Mouse (Mus musculus) common myeloid progenitor, adult 5-6 weeks (primary cell): ENCODE measurements around the gene Slc9b2. TPM values are rescaled to one million over a fixed set of nuclear protein-coding genes. Genes with fewer than 3 reads are reported as not detected.
A peak's percentile ranks its signal among the peaks of the same experiment; 100 is the strongest.

Experiments
- ATAC-seq: replicated peaks from 2 replicates; pipeline ENCODE4 v1.8.0; 2016; ENCODE audit warnings: low read depth, mild to moderate bottlenecking, moderate TSS enrichment, inconsistent platforms; ENCODE audit not compliant: poor library complexity, severe bottlenecking
- total RNA-seq: library from RNA; stranded (forward); fragments of 200-1000, 187-1606 nt; gene quantifications from 2 replicates; pipeline ENCODE4 v1.2.3, GENCODE M21; 2017

The Slc9b2 gene
- total RNA-seq, 1 experiment from 2014 or later, result 0.41 TPM

DNA sequence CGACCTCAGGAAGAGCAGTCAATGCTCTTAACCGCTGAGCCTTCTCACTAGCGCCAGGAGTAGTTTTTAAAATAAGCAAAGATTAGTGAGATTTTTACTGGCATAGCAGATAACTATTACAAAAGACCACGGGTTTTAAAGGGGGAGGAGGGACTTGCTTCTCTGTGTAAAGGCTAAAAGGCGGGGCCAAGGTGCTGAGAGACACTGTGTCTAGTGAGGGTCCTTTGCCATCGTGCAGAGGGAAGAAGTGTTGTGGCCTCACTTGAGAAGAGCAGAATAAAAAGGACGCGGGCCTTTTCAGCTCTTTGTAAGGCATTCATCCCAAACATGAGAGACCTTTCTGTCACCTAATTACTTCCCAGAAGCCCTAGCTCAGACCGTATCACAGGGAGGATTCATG, 2.9 kb upstream of the Slc9b2 start:
- no peak for ATAC-seq

DNA sequence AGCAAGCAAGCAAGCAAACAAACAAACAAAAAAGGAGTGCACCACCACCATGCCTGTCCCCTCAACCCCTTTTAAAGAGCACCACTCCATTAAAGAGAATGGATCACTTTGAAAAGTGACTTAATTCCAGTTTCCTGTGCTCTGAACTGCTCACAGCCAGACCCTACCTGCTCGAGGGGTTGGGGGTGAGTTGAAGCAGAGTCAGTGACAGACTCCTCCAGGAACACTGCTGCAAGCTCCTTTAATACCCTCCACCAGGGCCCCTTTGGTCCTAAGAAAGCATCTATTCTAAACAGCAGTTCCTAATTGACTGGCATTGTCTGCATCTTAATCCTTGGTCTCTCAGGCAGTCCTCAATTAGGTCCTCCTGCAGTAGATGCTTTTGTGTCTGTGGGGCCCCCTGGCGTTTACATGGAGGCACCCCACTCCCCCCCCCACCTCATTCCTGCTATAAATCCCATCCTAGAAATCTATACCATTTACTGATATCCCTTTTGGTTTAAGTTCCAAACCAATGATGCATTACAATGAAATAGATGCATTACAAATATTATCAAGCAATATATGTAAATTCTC, 5.5 kb downstream of the Slc9b2 start:
- ATAC-seq, result no peak

DNA sequence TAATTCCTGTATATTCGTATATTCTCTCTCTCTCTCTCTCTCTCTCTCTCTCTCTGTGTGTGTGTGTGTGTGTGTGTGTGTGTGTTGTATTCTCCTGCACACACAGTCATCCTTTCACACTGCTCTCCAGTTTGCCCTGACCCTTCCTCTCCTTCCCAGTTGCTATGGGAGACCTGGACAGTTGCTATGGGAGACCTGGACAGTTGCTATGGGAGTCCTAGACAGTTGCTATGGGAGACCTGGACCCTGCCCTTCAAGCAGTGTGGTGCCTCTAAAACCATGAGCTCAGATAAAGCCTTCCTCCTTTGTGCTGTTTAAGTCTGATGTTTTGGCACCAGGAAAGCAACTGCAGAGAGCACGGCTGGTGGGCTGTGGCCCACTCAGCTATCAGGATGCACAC, 6.2 kb downstream of the Slc9b2 start:
- no peak for ATAC-seq

DNA sequence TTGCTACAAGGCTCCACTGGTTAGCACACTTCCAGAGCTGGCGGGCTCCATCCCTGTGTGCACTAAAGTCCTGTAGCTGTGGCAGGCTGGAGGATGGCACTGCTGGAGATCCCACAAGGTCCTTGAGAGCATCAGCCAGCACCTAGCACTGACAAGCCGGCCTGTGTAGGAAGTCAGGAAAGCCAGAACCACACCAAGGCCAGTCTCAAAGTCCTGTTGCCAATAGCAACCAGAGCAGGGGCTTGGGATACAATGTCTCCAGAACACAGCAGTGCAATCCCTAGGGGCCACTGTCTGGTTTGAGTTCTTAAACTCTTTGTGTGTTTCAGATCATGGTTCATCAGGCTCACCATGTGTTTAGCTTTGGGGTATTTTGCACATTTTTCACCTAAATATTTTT, 7.3 kb downstream of the Slc9b2 start:
- ATAC-seq, result no peak

DNA sequence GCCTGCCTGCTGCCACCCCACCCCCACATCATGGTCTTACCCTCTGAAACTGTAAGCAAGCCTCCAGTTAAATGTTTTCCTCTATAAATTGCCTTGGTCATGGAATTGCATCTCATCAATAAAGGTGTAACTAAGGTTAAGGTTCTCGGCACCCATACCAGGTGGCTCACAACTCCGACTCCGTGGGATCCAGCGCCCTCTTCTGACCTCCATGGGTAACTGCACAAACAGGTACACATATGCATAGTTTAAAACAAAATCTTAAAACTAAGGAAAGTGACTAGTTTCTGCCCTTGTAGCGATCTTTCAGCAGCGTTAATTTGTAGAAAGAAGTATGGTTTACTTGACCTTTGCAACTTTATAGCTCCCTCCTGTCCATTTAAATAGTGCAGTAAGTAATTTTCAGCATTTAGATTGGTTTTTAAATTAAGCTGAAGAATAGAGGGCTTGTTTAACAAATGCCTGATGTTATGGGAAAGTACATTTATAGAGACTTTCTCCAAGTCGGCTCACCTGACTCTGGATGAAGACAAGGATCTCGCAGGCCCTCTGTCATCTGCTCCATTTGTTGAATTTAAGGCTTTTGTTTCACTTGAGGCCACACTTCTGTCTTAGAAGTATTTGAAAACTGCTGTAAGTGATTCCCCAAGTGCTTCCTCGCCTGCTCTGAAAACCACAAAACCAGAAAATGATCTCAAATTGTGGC, 8.4 kb downstream of the Slc9b2 start:
- no peak for ATAC-seq

DNA sequence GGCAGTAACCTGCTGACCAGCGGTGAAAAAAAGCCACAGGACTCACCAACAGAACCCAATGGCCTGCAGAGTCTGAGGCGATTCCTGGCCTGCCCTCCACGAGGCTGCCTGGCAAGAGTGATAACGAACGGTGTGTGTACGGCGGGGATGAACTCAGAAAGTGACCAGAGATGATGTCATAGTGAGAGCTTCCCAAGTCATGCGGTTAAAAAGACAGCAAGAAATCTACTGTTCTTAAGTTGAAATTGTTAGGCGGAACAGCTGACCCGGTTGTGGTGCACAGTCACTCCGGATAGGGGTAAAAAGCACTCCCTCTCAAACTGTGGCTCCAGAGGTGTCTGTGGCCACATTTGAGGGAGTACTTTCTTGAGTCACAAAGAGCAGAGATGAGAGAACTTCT, 10.8 kb downstream of the Slc9b2 start:
- no peak for ATAC-seq

DNA sequence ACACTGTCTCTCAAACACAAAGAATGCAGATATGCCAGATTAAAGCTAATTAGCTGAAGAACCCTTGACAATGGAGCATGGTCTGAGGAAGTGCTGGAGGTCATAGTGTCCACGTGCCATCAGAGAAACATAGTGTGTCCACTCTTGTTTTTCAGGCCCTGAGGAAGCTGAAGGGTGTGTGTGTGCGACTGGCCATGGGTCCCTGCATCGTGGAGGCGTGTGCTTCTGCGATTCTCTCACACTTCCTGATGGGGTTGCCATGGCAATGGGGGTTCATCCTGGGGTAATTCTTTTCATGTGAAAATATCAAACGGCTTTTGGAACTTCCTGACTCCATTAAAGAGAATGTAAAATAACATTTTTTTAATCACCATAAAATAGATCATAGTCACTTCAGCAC, 16.9 kb downstream of the Slc9b2 start:
- no peak for ATAC-seq

DNA sequence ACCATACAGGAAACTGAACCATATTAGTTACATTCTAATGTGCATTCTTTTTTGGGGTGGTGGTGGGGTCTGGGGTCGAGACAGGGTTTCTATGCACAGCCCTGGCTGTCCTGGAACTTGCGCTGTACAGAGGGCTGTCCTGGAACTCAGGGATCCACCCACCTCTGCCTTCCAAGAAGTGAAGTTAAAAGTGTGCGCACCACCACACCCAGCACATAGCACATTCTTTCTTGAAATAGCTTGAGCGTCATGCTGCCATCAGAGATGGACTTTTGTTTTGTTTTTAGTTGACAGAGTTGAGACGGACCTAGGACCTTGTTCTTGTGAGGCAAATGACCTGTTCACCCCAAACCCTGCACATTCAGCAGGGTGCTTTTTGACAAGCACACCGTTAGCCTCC, 19.7 kb downstream of the Slc9b2 start:
- ATAC-seq, result no peak

DNA sequence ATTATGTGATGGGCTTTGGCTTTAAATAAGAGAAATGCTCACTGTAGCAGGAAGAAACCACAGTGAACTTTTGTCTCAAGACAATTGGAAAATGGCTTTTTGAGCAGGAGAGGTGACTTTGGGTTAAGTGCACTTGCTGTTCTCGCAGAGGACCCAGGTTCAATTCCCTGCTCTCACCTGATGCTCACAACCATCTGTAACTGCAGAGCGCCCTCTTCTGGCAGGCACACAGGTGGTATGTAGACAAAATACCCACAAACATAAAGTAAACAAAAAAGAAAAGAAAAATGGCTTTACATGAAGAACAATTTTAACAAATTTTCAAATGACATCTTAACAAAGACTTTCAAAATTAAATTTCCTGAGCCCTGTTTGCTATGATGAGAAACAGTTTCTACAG, 20.1 kb downstream of the Slc9b2 start:
- 0 out of 2 replicates have a peak, but pooled peaks have one; percentile 25 for ATAC-seq

DNA sequence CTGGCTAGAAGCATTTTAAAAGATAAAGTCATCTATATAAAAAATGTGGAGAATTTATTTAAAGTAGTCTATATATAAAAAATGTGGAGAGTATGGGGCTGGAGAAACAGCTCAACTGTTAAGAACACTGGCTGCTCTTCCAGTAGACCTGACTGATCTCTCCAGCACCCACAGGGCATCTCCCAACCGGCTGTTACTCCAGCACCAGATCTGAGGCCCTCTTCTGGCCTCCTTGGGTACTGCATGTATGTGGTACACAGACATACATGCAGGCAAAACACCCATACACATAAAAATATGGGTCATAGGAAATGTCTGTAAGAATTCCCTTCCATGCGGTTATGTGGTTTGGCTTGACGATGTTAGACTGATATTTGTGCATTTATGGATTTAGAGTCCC, 21.1 kb downstream of the Slc9b2 start:
- ATAC-seq, result peak; percentile 94

DNA sequence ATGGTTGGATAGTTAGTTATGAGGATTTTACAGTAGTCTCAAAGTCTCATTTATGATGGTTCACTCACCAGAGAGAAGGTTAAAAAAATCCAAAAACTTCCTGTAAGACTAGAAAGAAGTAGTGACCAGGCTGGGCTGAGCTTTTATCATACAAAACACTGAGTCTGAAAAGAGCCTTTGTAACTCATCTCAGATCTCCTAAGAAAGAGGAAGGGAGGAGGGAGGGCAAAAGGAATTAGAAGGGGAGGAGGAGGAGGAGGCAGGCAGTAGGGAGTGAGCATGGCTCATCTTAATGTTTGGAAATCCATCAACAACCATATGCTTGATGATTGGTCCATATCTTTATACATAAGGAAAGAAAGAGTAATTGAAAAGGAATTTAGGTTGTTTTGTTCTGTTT, 25.2 kb downstream of the Slc9b2 start:
- ATAC-seq, result no peak

DNA sequence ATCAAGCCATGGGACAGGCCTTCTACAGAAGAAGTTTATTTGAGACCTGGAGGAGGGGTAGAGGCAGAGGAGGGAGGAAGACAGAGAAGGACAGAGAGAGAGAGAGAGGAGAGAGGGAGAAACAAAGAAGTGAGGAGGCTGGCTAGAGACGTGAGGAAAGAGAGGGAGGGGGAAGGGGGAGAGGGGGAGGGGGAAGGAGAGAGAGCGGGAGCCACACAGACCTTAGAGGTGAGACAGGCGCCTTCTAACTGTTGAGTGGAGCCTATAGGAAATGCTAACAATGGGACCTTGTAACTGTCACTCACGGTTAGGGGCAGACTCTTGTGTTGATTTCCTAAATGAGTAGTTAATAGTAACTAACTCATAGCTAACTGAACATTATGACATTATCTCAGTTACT, 26.3 kb downstream of the Slc9b2 start:
- no peak for ATAC-seq

DNA sequence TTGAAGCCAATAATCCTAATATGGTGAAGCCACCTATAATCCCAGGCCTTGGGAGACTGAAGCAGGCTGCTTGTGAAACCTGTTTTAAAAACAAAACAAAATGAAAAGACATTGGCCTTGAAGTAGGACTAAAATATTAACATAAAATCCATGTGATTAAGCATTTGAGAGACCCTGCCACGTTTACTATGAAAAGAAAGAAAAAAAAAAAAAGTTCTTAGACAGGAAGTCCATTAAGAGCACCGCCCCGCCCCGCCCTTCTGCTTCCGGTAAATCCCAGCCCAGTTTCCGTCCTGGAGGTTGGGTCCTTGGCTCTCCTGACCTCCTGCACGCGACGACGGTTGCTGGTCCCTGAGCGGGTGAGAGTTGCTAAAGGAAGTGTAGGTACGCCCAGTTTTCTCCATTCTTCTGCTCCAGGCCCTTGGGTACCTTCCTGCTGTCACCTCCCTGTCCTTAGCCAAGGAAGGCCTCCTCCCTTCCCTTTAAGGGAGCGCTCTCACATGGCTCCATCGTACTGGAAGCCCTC, 40.3 kb downstream of the Slc9b2 start, which contains the start of gene Slc9b1:
Gene Slc9b1 (plus strand): TSS at position 291 of the 526 bp plus-strand sequence.
- ATAC-seq, result no peak

DNA sequence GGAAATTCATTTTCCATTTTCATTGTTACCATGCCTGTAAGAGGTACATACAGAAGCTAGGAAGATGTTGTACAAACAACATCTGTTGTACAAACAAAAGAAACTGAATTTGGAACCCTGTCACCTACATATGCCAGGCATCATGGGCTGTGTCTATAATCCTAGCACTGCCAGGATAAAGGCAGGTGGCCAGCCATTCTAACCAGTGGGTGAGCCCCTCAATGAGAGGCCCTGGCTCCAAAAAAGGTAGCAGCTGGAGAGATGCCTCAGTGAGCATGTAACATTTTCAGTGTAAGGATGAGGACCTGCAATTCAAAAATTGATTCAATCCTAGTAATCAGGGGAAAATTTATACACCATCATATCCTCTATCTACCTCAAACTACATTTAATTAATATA, 41.5 kb downstream of the Slc9b2 start:
- no peak for ATAC-seq

DNA sequence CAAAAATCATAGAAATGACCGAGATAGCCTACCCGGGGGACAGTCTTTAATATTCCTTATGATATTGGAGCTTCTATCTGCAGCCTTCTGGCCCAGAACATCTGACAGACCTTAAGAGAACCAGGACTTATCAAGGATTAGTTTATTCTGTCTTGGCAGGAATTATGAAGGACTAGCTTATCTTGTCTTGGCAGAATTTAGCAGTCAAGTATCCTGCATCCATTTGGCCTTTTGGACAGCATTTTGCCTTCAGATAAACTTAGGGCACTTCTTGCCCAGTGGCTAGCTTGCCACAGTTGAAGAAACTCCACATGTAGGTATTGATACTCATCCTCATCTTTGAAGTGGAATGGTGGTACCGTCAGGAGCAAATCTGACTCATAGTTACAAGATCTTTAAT, 44.4 kb downstream of the Slc9b2 start:
- ATAC-seq, result no peak

DNA sequence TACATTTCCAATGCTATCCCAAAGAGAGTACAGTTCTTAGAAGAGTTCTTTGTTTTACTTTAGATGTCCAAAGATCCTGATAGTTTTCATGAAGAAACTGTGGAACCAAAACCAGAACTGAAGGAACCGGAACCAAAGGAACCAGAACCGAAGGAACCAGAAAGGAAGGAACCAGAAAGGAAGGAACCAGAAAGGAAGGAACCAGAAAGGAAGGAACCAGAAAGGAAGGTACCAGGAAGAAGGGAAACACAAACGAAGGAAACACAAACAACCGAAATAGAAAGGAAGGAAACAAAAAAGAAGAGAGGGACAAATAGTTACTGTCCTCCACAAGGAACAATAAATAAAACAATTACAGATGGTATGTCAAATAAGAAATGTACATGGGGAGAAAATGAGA, 49.9 kb downstream of the Slc9b2 start:
- no peak for ATAC-seq

DNA sequence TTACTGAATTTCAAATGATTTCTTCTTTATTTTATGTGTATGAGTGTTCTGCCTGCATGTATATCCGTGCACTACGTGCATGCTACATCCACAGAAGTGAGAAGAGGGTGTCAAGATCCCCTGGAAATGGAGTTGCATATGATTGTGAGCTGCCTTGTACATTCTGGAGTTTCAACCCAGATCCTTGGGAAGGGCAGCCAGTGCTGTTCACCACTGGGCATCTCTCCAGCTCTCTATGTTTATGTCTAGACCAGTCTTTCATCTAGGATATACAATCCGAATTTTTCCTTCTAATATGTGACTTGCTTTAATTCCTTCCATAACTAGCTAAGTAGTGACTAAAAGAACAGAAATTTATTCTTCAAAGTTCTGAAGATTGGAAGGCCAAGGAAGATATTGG, 68.3 kb downstream of the Slc9b2 start:
- no peak for ATAC-seq

DNA sequence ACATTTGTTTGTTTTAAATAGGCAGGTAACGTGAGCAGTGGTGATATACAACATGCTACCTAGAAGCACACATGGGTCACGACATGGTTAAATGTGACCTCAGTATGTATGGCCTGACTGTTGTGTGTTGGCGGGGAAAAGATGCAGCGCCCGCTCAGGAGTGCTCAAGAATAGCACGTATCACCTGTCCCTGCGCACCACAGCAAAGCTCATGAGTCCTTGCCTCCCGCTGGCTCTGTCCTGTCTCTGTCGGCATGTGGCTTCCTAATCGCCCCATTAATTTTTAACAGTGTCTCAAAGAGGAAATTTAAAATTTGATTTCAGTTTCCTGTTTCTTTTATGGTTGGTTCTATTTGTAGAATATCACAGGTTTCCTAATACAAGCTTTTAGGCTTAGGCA, 69.9 kb downstream of the Slc9b2 start:
- no peak for ATAC-seq

DNA sequence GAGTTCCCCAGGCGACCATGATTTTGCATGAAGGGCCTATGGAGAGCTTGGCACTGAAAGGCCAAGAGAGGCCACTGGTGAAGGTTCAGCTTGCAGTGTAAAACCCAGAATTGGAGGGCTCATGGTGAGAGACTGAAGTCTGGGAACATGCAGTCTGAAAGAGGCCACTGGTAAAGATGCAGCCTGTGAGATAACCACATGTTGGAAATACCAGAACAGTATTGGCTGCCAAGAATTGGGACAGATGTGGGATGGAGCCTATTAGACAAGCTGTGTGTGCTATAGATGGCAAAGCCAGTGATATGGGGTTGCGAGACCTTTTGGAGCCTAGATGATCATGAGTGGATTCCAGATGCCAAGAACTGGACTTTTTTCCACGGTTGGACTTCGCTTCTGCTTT, 72.4 kb downstream of the Slc9b2 start:
- ATAC-seq, result no peak

DNA sequence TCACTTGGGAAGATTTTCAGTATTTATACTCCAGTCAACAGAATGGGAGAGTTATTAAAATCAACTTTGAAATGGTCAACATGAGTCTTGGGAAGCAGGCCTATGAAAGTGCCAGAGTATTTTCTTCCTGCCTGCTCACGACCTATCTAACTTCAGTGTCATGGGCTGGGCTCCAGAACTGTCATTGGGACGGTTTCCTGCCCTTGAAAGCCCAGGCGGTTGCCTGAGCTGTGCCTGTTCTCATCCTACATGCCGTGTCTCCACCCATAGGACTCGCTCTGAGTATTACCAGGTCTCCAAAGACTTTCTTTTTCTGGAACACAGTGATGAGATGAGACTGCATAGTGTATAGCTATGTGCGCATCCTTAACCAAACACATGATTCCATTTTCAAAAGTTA, 85.7 kb downstream of the Slc9b2 start:
- ATAC-seq, result no peak
